Mouse (Mus musculus): ENCODE results near the gene Got1. TPM values are rescaled to one million over a fixed set of nuclear protein-coding genes. Genes with fewer than 3 reads are reported as not detected.

The Got1 gene
- polyA plus RNA-seq, 1 experiment from 2014 or later, result 233 TPM

- 11% methylated on average over 19 of the region's 19 CpGs for WGBS
Measured at GRCm38 (mm10) chr19:43546337-43547117, 22.1 kb upstream of the Got1 start.

GRCm38 (mm10) chr19:43535372-43535771 is 11.0 kb upstream of the Got1 start:
- Histone ChIP-seq H3K4me3 (no peak overlapping the region), H3K9ac (no peak overlapping the region), H3K27ac (no peak overlapping the region), H3K27me3 (peaks cover 4% of the 10 kb centered on the region; the same call in 1 of the 2 replicates), H3K4me2 (no peak overlapping the region), H3K4me1 (replicated peaks) (peaks cover under 1% of the 10 kb centered on the region; the same call in 1 of the 2 replicates), H3K36me3 (no peaks in the 10 kb centered on the region), H3K9me3 (replicated peaks) (no peaks in the 10 kb centered on the region)
- no peak for ATAC-seq (replicated peaks; ENCODE audit: insufficient number of reproducible peaks, insufficient read depth, low FRiP score, low read depth)
- 81% methylated on average over 3 of the region's 3 CpGs for WGBS

More at GRCm38 (mm10) chr19:43546337-43547117, 22.1 kb upstream of the Got1 start:
- no peak for ATAC-seq (replicated peaks; ENCODE audit: insufficient number of reproducible peaks, insufficient read depth, low FRiP score, low read depth)
- 0 out of 2 replicates have a peak, but pooled peaks cover 2% of the 10 kb centered on the region for H3K4me1 ChIP-seq (replicated peaks)
- no peaks in the 10 kb centered on the region for H3K9me3 ChIP-seq (replicated peaks)
- H3K27ac ChIP-seq, result no peak overlapping the region
- H3K27me3 ChIP-seq, result peaks cover 42% of the 10 kb centered on the region
- H3K4me3 ChIP-seq, result no peak overlapping the region
- H3K9ac ChIP-seq, result no peak overlapping the region
- no peaks in the 10 kb centered on the region for H3K36me3 ChIP-seq
- no peak overlapping the region for H3K4me2 ChIP-seq

- H3K9ac ChIP-seq, result no peak overlapping the region
- no peaks in the 10 kb centered on the region for H3K9me3 ChIP-seq (replicated peaks)
- peaks cover 6% of the 10 kb centered on the region for H3K4me1 ChIP-seq (replicated peaks)
- no peaks in the 10 kb centered on the region for H3K36me3 ChIP-seq
- no peak for ATAC-seq (replicated peaks; ENCODE audit: insufficient number of reproducible peaks, insufficient read depth, low FRiP score, low read depth)
- H3K4me2 ChIP-seq, result no peak overlapping the region
- peaks cover 4% of the 10 kb centered on the region; the same call in 1 of the 2 replicates for H3K27me3 ChIP-seq
- WGBS, result 35% methylated on average over 12 of the region's 12 CpGs
- H3K27ac ChIP-seq, result no peak overlapping the region
- H3K4me3 ChIP-seq, result no peak overlapping the region
Measured at GRCm38 (mm10) chr19:43530921-43531320, 6.5 kb upstream of the Got1 start.

GRCm38 (mm10) chr19:43530197-43530770 is 5.9 kb upstream of the Got1 start:
- H3K4me3 ChIP-seq, result peak overlapping the region; percentile 36
- 1% methylated on average over 13 of the region's 13 CpGs for WGBS
- no peaks in the 10 kb centered on the region for H3K36me3 ChIP-seq
- peak overlapping the region; percentile 64 for H3K4me2 ChIP-seq
- no peaks in the 10 kb centered on the region for H3K9me3 ChIP-seq (replicated peaks)
- ATAC-seq (replicated peaks; ENCODE audit: insufficient number of reproducible peaks, insufficient read depth, low FRiP score, low read depth), result peak; percentile 73; the same call in 1 of the 2 replicates
- peaks cover 4% of the 10 kb centered on the region; the same call in 1 of the 2 replicates for H3K27me3 ChIP-seq
- H3K9ac ChIP-seq, result no peak overlapping the region
- H3K4me1 ChIP-seq (replicated peaks), result peaks cover 10% of the 10 kb centered on the region
- H3K27ac ChIP-seq, result no peak overlapping the region

- peaks cover 4% of the 10 kb centered on the region; the same call in 1 of the 2 replicates for H3K27me3 ChIP-seq
- H3K4me1 ChIP-seq (replicated peaks), result peaks cover 19% of the 10 kb centered on the region
- H3K4me3 ChIP-seq, result no peak overlapping the region
- no peaks in the 10 kb centered on the region for H3K9me3 ChIP-seq (replicated peaks)
- WGBS, result 73% methylated on average over 8 of the region's 8 CpGs
- no peak overlapping the region for H3K4me2 ChIP-seq
- ATAC-seq (replicated peaks; ENCODE audit: insufficient number of reproducible peaks, insufficient read depth, low FRiP score, low read depth), result no peak
- no peaks in the 10 kb centered on the region for H3K36me3 ChIP-seq
- no peak overlapping the region for H3K27ac ChIP-seq
- no peak overlapping the region for H3K9ac ChIP-seq
Measured at GRCm38 (mm10) chr19:43528056-43528587, 3.7 kb upstream of the Got1 start.

- H3K4me1 ChIP-seq (replicated peaks), result peaks cover 19% of the 10 kb centered on the region
- peaks cover 4% of the 10 kb centered on the region; the same call in 1 of the 2 replicates for H3K27me3 ChIP-seq
- no peaks in the 10 kb centered on the region for H3K9me3 ChIP-seq (replicated peaks)
- no peak overlapping the region for H3K27ac ChIP-seq
- WGBS, result 11% methylated on average over 11 of the region's 11 CpGs
- no peaks in the 10 kb centered on the region for H3K36me3 ChIP-seq
- no peak overlapping the region for H3K9ac ChIP-seq
- no peak overlapping the region for H3K4me2 ChIP-seq
- H3K4me3 ChIP-seq, result no peak overlapping the region
- no peak for ATAC-seq (replicated peaks; ENCODE audit: insufficient number of reproducible peaks, insufficient read depth, low FRiP score, low read depth)
Measured at GRCm38 (mm10) chr19:43527131-43527530, 2.7 kb upstream of the Got1 start.

- H3K9ac ChIP-seq, result no peak overlapping the region
- peak overlapping the region; percentile 94; the same call in 1 of the 2 replicates for H3K27ac ChIP-seq
- H3K4me1 ChIP-seq (replicated peaks), result peaks cover 27% of the 10 kb centered on the region
- 90% methylated on average over 9 of the region's 9 CpGs for WGBS
- no peak overlapping the region for H3K4me3 ChIP-seq
- no peaks in the 10 kb centered on the region for H3K27me3 ChIP-seq
- no peak overlapping the region for H3K4me2 ChIP-seq
- H3K36me3 ChIP-seq, result no peaks in the 10 kb centered on the region
- ATAC-seq (replicated peaks; ENCODE audit: insufficient number of reproducible peaks, insufficient read depth, low FRiP score, low read depth), result no peak
- H3K9me3 ChIP-seq (replicated peaks), result no peaks in the 10 kb centered on the region
Measured at GRCm38 (mm10) chr19:43526025-43526424, 1.6 kb upstream of the Got1 start.

GRCm38 (mm10) chr19:43525566-43525965 is 1.2 kb upstream of the Got1 start:
- peak overlapping the region; percentile 84; the same call in 1 of the 2 replicates for H3K4me3 ChIP-seq
- H3K4me1 ChIP-seq (replicated peaks), result peaks cover 31% of the 10 kb centered on the region
- no peaks in the 10 kb centered on the region for H3K27me3 ChIP-seq
- no peaks in the 10 kb centered on the region for H3K9me3 ChIP-seq (replicated peaks)
- ATAC-seq (replicated peaks; ENCODE audit: insufficient number of reproducible peaks, insufficient read depth, low FRiP score, low read depth), result no peak
- peak overlapping the region; percentile 79 for H3K4me2 ChIP-seq
- WGBS, result 89% methylated on average over 7 of the region's 7 CpGs
- peak overlapping the region; percentile 94 for H3K27ac ChIP-seq
- H3K9ac ChIP-seq, result peak overlapping the region; percentile 72; the same call in 1 of the 2 replicates
- H3K36me3 ChIP-seq, result no peaks in the 10 kb centered on the region

GRCm38 (mm10) chr19:43525104-43525482 is 688 bp upstream of the Got1 start:
- 5% methylated on average over 10 of the region's 10 CpGs for WGBS
- H3K4me1 ChIP-seq (replicated peaks), result peaks cover 32% of the 10 kb centered on the region
- no peaks in the 10 kb centered on the region for H3K9me3 ChIP-seq (replicated peaks)

GRCm38 (mm10) chr19:43523551-43523950 is 854 bp downstream of the Got1 start:
- peak overlapping the region; percentile 79 for H3K4me2 ChIP-seq
- ATAC-seq (replicated peaks; ENCODE audit: insufficient number of reproducible peaks, insufficient read depth, low FRiP score, low read depth), result no peak
- H3K9ac ChIP-seq, result peak overlapping the region; percentile 66
- H3K27me3 ChIP-seq, result no peaks in the 10 kb centered on the region
- H3K27ac ChIP-seq, result peak overlapping the region; percentile 89
- H3K36me3 ChIP-seq, result no peaks in the 10 kb centered on the region
- peak overlapping the region; percentile 84 for H3K4me3 ChIP-seq
- H3K9me3 ChIP-seq (replicated peaks), result no peaks in the 10 kb centered on the region
- WGBS, result 5% methylated on average over 12 of the region's 12 CpGs
- H3K4me1 ChIP-seq (replicated peaks), result peaks cover 42% of the 10 kb centered on the region

More at GRCm38 (mm10) chr19:43525104-43525482, 688 bp upstream of the Got1 start:
- peak; percentile 5 for ATAC-seq (replicated peaks; ENCODE audit: insufficient number of reproducible peaks, insufficient read depth, low FRiP score, low read depth)
- H3K4me2 ChIP-seq, result peak overlapping the region; percentile 79
- H3K27me3 ChIP-seq, result no peaks in the 10 kb centered on the region
- H3K9ac ChIP-seq, result peak overlapping the region; percentile 72
- peak overlapping the region; percentile 94 for H3K27ac ChIP-seq
- peak overlapping the region; percentile 84 for H3K4me3 ChIP-seq
- H3K36me3 ChIP-seq, result no peaks in the 10 kb centered on the region

GRCm38 (mm10) chr19:43521996-43522395 is 2.4 kb downstream of the Got1 start:
- Histone ChIP-seq H3K4me2 (peak overlapping the region; percentile 79), H3K4me1 (replicated peaks) (peaks cover 41% of the 10 kb centered on the region), H3K4me3 (peak overlapping the region; percentile 84), H3K36me3 (peaks cover 5% of the 10 kb centered on the region), H3K9ac (0 out of 2 replicates have a peak overlapping the region, but pooled peaks have one; percentile 5), H3K9me3 (replicated peaks) (no peaks in the 10 kb centered on the region), H3K27me3 (no peaks in the 10 kb centered on the region), H3K27ac (peak overlapping the region; percentile 8; the same call in 1 of the 2 replicates)
- ATAC-seq (replicated peaks; ENCODE audit: insufficient number of reproducible peaks, insufficient read depth, low FRiP score, low read depth), result no peak
- WGBS, result 67% methylated on average over 9 of the region's 9 CpGs

All from heart, embryonic 15.5 days (tissue).